Mouse (Mus musculus) ES-E14 (cell line): Measurements from ENCODE around the gene Sirt4. TPM values are rescaled to one million over a fixed set of nuclear protein-coding genes. Genes with fewer than 3 reads are reported as not detected.

Experiments used
- DNase-seq: peaks from one replicate; pipeline ENCODE4 v3.0.0-alpha.2; 2013; ENCODE audit warnings: low read depth, low spot score
- H3K27ac ChIP-seq: 2 replicates; pipeline ENCODE4 v1.5.1; 2012; ENCODE audit warnings: low read depth, mild to moderate bottlenecking, low read length, moderate library complexity, mixed read lengths; ENCODE audit not compliant: poor library complexity, insufficient read depth, severe bottlenecking
- H3K36me3 ChIP-seq: 2 replicates; pipeline ENCODE4 v1.6.1; 2012; ENCODE audit warnings: mild to moderate bottlenecking, low read length, moderate library complexity, mixed read lengths; ENCODE audit not compliant: control insufficient read depth, poor library complexity, insufficient read depth, severe bottlenecking
- H3K4me1 ChIP-seq, 2 experiments: fragments of 150-350 bp in 1 of 2; sonication (generic) in 1 of 2; 2 replicates each; pipeline ENCODE4 v1.6.1; 2012; ENCODE audit warnings: low read length in 2 of 2, mild to moderate bottlenecking in 1 of 2, mixed read lengths in 1 of 2; ENCODE audit not compliant: control insufficient read depth in 2 of 2, insufficient read depth in 2 of 2, poor library complexity in 1 of 2
- H3K4me3 ChIP-seq, 2 experiments: fragments of 150-350 bp in 1 of 2; sonication (generic) in 1 of 2; 2 replicates each; pipeline ENCODE4 v1.5.1; 2012; ENCODE audit warnings: low read length in 2 of 2, low read depth in 1 of 2, mild to moderate bottlenecking in 1 of 2, mixed read lengths in 1 of 2; ENCODE audit not compliant: insufficient read depth in 1 of 2, poor library complexity in 1 of 2, severe bottlenecking in 1 of 2
- H3K9ac ChIP-seq: 2 replicates; pipeline ENCODE4 v1.6.1; 2012; ENCODE audit warnings: low read depth, mild to moderate bottlenecking, low read length, mixed read lengths; ENCODE audit not compliant: poor library complexity, insufficient read depth, severe bottlenecking
- H3K9me3 ChIP-seq: fragments of 150-350 bp; sonication (generic); 2 replicates; pipeline ENCODE4 v1.6.1; 2012; ENCODE audit warnings: low read depth, mild to moderate bottlenecking, low read length; ENCODE audit not compliant: control insufficient read depth, insufficient read depth
- CHD2 ChIP-seq: IDR thresholded peaks from 2 replicates; pipeline ENCODE4 v1.6.1; 2014; ENCODE audit warnings: mild to moderate bottlenecking, low read depth, low read length, inconsistent platforms
- HCFC1 ChIP-seq: IDR thresholded peaks from 2 replicates; pipeline ENCODE4 v1.6.1; 2012; ENCODE audit warnings: low read length, inconsistent platforms, borderline replicate concordance; ENCODE audit not compliant: insufficient read depth
- MAFK ChIP-seq: IDR thresholded peaks from 2 replicates; pipeline ENCODE4 v1.6.1; 2014; ENCODE audit warnings: mild to moderate bottlenecking, low read depth, low read length, inconsistent platforms; ENCODE audit not compliant: insufficient read depth
- ZC3H11A ChIP-seq: IDR thresholded peaks from 2 replicates; pipeline ENCODE4 v1.6.1; 2012; ENCODE audit warnings: low read depth, mild to moderate bottlenecking, inconsistent platforms, low read length, borderline replicate concordance
- ZNF384 ChIP-seq: IDR thresholded peaks from 2 replicates; pipeline ENCODE4 v1.6.1; 2012; ENCODE audit warnings: low read depth, low read length, inconsistent platforms
- in situ Hi-C, 2 experiments: fragments of 600-800 bp; cut with MboI; formaldehyde crosslinking; loops; one replicate each; pipeline ENCODE4 v1.15.1; 2025; ENCODE audit warnings: low sequenced_read_pairs in 2 of 2, inconsistent platforms in 1 of 2; ENCODE audit not compliant: unreplicated experiment in 2 of 2
- total RNA-seq: library from RNA; depleted of rRNA; stranded (reverse); fragments of 300-350 nt; gene quantifications from 2 replicates; pipeline ENCODE4 v1.2.3, GENCODE M21; 2012

The Sirt4 gene
- total RNA-seq, 1 experiment: 15.3 TPM

DNA sequence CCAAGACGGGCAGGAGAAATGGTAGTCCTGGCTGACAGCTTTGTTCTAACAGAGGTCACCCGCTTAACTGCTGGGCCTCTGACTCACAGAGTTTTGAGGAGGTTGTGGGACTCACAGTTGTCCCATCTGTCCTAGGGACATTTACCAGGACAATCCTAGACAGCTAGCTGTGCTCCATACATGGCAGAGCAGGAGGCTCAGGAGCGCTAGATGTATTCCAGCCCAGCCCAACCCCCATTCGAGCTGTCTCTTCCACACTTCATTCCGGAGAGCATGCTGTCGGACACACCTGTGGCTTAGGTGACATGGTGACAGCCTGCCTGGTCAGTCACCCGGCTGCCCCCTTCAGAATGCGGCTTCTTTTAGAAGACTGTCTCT is 44.8 kb upstream of the Sirt4 start:
- peaks cover 15 to 30% of the 10 kb centered on the region in 2 experiments for H3K4me1 ChIP-seq
- H3K27ac ChIP-seq: no peak overlapping the region

DNA sequence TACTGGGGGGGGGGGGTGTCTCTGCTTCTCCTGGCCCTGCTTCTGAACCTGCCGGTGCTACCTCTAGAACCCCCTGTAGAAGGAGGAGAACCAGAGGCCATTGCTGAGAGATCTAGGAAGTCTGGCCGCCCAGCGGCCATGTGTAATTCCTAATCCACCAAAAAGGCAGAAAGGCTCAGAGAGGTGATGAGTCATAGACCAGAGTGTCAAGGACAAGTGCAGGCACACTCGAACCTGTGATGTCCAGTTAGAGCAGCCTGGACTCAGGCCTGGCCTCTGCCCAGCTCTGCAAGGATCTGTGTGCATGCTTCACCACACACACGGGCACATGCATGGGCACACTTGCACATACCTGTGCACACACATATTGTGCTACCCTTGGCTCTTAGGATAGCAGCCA is 43.6 kb upstream of the Sirt4 start:
- Histone ChIP-seq H3K9ac (no peak overlapping the region), H3K4me1 (peaks cover 15 to 31% of the 10 kb centered on the region in 2 experiments), H3K36me3 (no peaks in the 10 kb centered on the region; the same call in 1 of the 2 replicates), H3K9me3 (no peaks in the 10 kb centered on the region), H3K27ac (no peak overlapping the region), H3K4me3 (no peak overlapping the region)
- no peak for TF ChIP-seq ZNF384
- TF ChIP-seq ZC3H11A: no peak
- TF ChIP-seq CHD2: no peak
- no peak for TF ChIP-seq MAFK
- no peak for TF ChIP-seq HCFC1
- no peak for DNase-seq
- in situ Hi-C loops: no loop called here

More for the DNA sequence above, 44.8 kb upstream of the Sirt4 start:
- H3K4me3 ChIP-seq: no peak overlapping the region
- DNase-seq: no peak
- H3K9me3 ChIP-seq: no peaks in the 10 kb centered on the region
- H3K36me3 ChIP-seq: no peaks in the 10 kb centered on the region; the same call in 1 of the 2 replicates
- H3K9ac ChIP-seq: no peak overlapping the region
- in situ Hi-C loops: no loop called here
- no peak for TF ChIP-seq ZC3H11A
- no peak for TF ChIP-seq ZNF384
- TF ChIP-seq HCFC1: no peak
- no peak for TF ChIP-seq CHD2

DNA sequence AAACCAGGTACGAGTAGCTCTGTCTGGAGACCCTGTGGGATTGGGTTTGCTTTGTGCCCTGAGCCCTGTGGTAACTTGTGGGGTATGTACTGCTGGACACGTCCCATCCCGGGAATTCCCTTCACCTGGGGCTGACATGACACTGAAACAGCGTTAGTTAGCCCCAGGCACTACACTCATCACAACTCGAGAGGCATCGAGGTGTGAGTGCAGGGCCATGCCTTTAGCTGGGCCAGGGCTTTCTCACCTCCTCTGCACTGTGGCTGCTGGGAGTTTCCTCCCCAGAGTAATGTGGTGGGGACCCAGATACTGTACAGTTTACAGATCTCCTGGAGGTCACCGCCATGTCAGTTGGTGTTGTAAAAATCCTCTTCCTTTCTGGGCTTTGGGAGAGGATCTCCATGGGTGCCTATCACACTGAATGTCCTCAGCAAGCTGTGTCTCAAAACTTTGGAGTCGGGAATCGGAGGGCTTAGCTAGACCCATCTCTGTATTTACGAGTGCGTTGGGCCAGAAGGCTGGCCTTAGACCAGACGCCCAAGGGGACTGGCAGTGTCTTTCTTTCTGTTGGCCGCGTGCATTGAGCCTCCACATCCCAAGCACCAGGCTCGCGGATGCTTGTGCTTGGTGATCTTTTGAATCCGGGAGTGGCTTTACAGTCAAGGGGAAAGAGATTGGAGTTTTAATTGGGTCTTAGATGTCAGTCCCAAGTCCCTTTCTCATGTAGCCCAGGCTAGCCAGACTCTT is 42.1 kb upstream of the Sirt4 start:
- no peak for TF ChIP-seq ZC3H11A
- TF ChIP-seq ZNF384: no peak
- no peak for TF ChIP-seq MAFK
- no peak for DNase-seq
- Histone ChIP-seq H3K27ac (no peak overlapping the region), H3K36me3 (no peaks in the 10 kb centered on the region; the same call in 1 of the 2 replicates), H3K4me3 (no peak overlapping the region), H3K9ac (peak overlapping the region; percentile 32; the same call in 1 of the 2 replicates), H3K9me3 (no peaks in the 10 kb centered on the region), H3K4me1 (peaks cover 13 to 21% of the 10 kb centered on the region in 2 experiments)
- in situ Hi-C loops: no loop called here

DNA sequence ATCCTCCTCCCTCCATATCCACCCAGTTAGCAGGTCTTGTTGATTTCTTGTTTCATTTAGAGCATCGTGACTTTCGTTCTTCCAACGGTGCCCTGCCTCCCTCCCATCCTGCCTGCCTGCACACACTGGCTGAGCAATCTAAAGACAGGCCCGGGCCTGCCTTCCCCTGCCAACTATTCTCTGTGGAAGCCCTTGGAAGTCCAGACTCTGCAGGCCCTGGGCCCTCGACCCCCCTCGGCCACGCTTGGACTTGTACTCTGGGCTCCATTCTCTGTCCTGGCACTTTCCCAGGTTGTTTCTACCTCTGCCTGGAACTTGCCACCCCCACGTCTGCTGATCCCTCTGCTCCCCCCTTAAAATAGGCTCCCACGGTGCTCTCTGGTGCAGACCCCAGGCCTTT is 41.4 kb upstream of the Sirt4 start:
- H3K4me3 ChIP-seq: no peak overlapping the region
- peaks cover 13 to 19% of the 10 kb centered on the region in 2 experiments for H3K4me1 ChIP-seq
- TF ChIP-seq ZC3H11A (no peak), MAFK (no peak), ZNF384 (no peak), CHD2 (no peak), HCFC1 (no peak)
- no peak overlapping the region for H3K27ac ChIP-seq
- no peak for DNase-seq
- no peaks in the 10 kb centered on the region; the same call in 1 of the 2 replicates for H3K36me3 ChIP-seq
- H3K9ac ChIP-seq: peak overlapping the region; percentile 32; the same call in 1 of the 2 replicates
- in situ Hi-C loops: no loop called here
- H3K9me3 ChIP-seq: no peaks in the 10 kb centered on the region
